Mouse (Mus musculus): Measurements from ENCODE around the gene Pigf. TPM values are rescaled to one million over a fixed set of nuclear protein-coding genes. Genes with fewer than 3 reads are reported as not detected.

Pigf gene
- polyA plus RNA-seq, 1 experiment from 2014 or later, result 15.4 TPM

GRCm38 (mm10) chr17:87055051-87055459 lies 29.8 kb upstream of the Pigf start:
- 0 out of 2 replicates have a peak, but pooled peaks have one; percentile 50 for ATAC-seq (replicated peaks; ENCODE audit: insufficient number of reproducible peaks, insufficient read depth, low FRiP score, low read depth)

GRCm38 (mm10) chr17:87053921-87054320 lies 28.7 kb upstream of the Pigf start:
- no peak overlapping the region for H3K9ac ChIP-seq
- no peaks in the 10 kb centered on the region for H3K9me3 ChIP-seq (replicated peaks)
- WGBS, result 74% methylated on average over 5 of the region's 5 CpGs
- no peaks in the 10 kb centered on the region for H3K36me3 ChIP-seq
- no peak overlapping the region for H3K27ac ChIP-seq
- H3K4me1 ChIP-seq (replicated peaks), result peaks cover 20% of the 10 kb centered on the region
- H3K4me2 ChIP-seq, result no peak overlapping the region
- H3K4me3 ChIP-seq, result no peak overlapping the region
- ATAC-seq (replicated peaks; ENCODE audit: insufficient number of reproducible peaks, insufficient read depth, low FRiP score, low read depth), result no peak
- no peaks in the 10 kb centered on the region for H3K27me3 ChIP-seq

More at GRCm38 (mm10) chr17:87055051-87055459, 29.8 kb upstream of the Pigf start:
- 18% methylated on average over 5 of the region's 5 CpGs for WGBS
- no peak overlapping the region for H3K9ac ChIP-seq
- H3K4me1 ChIP-seq (replicated peaks), result peaks cover 20% of the 10 kb centered on the region
- H3K27ac ChIP-seq, result peak overlapping the region; percentile 71
- no peaks in the 10 kb centered on the region for H3K36me3 ChIP-seq
- no peak overlapping the region for H3K4me3 ChIP-seq
- H3K4me2 ChIP-seq, result peak overlapping the region; percentile 17
- H3K9me3 ChIP-seq (replicated peaks), result no peaks in the 10 kb centered on the region
- H3K27me3 ChIP-seq, result no peaks in the 10 kb centered on the region

- 67% methylated on average over 1 of the region's 1 CpGs for WGBS
Observed at GRCm38 (mm10) chr17:87052432-87052831, 27.2 kb upstream of the Pigf start.

DNA sequence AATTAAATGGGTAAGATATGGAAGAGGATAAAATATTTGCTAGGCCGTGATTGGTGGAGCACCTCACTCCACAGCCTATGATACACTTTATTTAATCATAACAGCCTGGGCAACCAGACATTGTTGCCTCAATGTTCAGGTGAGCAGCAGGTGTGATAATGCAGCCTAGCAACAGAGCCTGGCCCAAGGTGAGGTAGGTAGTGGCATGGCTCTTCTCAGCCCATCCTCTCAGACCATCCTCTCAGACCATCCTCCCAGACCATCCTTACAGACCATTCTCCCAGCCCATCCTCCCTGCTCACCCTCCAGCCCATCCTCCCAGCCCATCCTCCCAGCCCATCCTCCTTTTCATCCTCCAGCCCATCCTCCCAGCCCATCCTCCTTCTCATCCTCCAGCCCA lies 26.4 kb upstream of the Pigf start:
- Histone ChIP-seq H3K27ac (no peak overlapping the region), H3K36me3 (no peaks in the 10 kb centered on the region), H3K9ac (no peak overlapping the region), H3K27me3 (no peaks in the 10 kb centered on the region), H3K4me2 (no peak overlapping the region), H3K4me1 (replicated peaks) (peaks cover 15% of the 10 kb centered on the region), H3K4me3 (no peak overlapping the region), H3K9me3 (replicated peaks) (no peaks in the 10 kb centered on the region)
- no peak for ATAC-seq (replicated peaks; ENCODE audit: insufficient number of reproducible peaks, insufficient read depth, low FRiP score, low read depth)
- 83% methylated on average over 1 of the region's 1 CpGs for WGBS

More at GRCm38 (mm10) chr17:87052432-87052831, 27.2 kb upstream of the Pigf start:
- Histone ChIP-seq H3K4me1 (replicated peaks) (peaks cover 15% of the 10 kb centered on the region), H3K27ac (no peak overlapping the region), H3K27me3 (no peaks in the 10 kb centered on the region), H3K36me3 (no peaks in the 10 kb centered on the region), H3K9ac (no peak overlapping the region), H3K4me2 (no peak overlapping the region), H3K9me3 (replicated peaks) (no peaks in the 10 kb centered on the region), H3K4me3 (no peak overlapping the region)
- ATAC-seq (replicated peaks; ENCODE audit: insufficient number of reproducible peaks, insufficient read depth, low FRiP score, low read depth), result no peak

DNA sequence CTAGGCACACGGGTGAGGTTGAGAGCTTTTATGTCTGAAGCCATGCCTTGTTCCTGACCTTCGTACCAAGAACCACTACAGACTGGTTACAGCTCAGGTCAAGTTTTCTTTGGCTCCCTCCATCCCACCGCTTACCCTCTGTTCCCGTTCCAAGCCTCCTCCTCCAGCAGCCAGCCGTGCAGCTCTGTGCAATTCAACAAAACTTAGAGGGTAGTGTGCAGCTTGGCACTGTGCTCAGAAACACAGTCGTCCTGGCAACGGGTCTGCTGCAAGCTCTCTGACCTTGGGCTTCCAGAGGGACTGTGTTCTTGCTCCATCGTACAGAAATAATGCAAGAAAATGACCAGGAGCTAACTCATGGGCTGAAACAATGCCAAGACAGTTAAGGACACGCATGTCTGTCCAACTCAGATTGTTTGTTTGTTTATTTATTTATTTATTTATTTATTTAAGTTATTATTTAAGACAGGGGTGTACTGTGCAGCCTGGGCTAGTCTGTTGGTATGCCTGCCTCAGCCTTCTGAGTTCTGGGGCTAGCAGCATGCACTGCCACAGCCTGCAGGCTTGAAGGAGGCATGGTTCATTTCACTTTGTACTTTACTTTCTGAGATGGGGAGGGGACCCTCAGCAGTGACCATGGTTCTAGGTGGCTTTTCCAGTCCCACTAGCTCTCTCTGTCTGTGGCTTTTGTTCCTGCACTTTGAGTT lies 25.4 kb upstream of the Pigf start:
- Histone ChIP-seq H3K27ac (no peak overlapping the region), H3K4me2 (no peak overlapping the region), H3K9ac (no peak overlapping the region), H3K9me3 (replicated peaks) (no peaks in the 10 kb centered on the region), H3K36me3 (no peaks in the 10 kb centered on the region), H3K27me3 (no peaks in the 10 kb centered on the region), H3K4me1 (replicated peaks) (peaks cover 11% of the 10 kb centered on the region), H3K4me3 (no peak overlapping the region)
- 44% methylated on average over 9 of the region's 9 CpGs for WGBS
- peak; percentile 47; the same call in 1 of the 2 replicates for ATAC-seq (replicated peaks; ENCODE audit: insufficient number of reproducible peaks, insufficient read depth, low FRiP score, low read depth)

DNA sequence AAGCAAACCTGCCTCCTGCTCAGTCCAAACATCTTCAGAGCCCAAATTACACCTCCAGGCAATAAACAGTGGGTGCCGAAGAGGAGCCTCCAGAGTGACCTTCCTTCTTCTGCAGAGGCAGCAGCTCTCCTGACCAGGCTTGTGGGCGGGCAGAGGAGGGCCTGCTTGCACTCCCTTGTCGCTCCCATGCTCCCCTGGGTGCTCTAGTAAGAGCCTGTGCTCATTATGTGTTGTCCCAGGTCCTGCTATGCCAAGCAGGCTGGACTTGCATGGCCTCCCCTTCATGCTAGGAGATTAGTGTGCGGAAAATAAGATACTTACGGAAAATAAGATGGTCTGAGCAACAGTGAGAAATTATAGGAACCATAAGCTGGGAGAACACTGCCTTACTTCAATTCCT lies 24.5 kb upstream of the Pigf start:
- Histone ChIP-seq H3K9me3 (replicated peaks) (no peaks in the 10 kb centered on the region), H3K4me2 (no peak overlapping the region), H3K27ac (no peak overlapping the region), H3K36me3 (no peaks in the 10 kb centered on the region), H3K4me1 (replicated peaks) (peaks cover 3% of the 10 kb centered on the region), H3K27me3 (no peaks in the 10 kb centered on the region), H3K4me3 (no peak overlapping the region), H3K9ac (no peak overlapping the region)
- ATAC-seq (replicated peaks; ENCODE audit: insufficient number of reproducible peaks, insufficient read depth, low FRiP score, low read depth), result no peak
- WGBS, result 60% methylated on average over 5 of the region's 5 CpGs

DNA sequence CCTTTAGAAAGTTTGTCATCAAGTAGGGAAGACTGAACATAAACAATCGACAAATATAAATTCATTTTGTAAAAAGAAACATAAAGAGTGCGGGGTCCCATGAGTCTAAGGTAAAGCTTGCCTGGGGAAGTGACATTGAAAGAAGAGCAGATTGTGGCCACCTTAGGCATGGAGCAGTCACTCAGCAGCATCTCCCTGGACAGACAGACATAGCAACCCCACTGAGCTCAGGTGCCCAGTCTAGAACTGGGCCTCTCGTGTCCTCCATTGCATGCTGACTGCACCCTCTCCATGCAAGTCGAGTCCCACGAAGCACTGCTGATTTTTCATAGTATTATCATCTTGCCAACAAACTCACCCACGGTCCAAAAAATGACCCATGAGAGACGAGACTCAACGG lies 19.6 kb upstream of the Pigf start:
- H3K36me3 ChIP-seq, result no peaks in the 10 kb centered on the region
- no peak overlapping the region for H3K27ac ChIP-seq
- WGBS, result 79% methylated on average over 8 of the region's 8 CpGs
- no peaks in the 10 kb centered on the region for H3K9me3 ChIP-seq (replicated peaks)
- no peak overlapping the region for H3K4me2 ChIP-seq
- no peaks in the 10 kb centered on the region for H3K27me3 ChIP-seq
- H3K9ac ChIP-seq, result no peak overlapping the region
- ATAC-seq (replicated peaks; ENCODE audit: insufficient number of reproducible peaks, insufficient read depth, low FRiP score, low read depth), result no peak
- H3K4me1 ChIP-seq (replicated peaks), result no peaks in the 10 kb centered on the region
- no peak overlapping the region for H3K4me3 ChIP-seq

DNA sequence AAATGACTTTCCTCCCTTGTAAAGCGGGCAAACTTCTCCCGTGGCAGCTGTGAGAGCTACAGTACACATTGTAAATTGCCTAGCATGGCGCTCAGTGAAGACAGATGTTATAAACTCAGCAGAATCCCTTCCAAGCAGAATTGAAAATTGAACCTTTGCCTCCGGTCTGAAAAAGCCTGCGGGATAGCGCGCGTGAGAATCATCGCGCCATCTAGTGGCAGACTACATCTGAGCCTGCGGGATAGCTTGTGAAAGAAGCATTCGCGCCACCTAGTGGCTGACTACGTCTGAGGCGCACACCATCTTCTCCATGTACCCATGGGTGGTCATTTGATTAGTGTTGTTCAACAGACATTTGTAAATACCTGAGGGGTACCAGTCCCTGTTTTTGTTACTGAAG lies 19.2 kb upstream of the Pigf start:
- 2% methylated on average over 15 of the region's 15 CpGs for whole genome bisulfite sequencing
- H3K27ac ChIP-seq, result no peak overlapping the region
- no peaks in the 10 kb centered on the region for H3K27me3 ChIP-seq
- ATAC-seq (replicated peaks; ENCODE audit: insufficient number of reproducible peaks, insufficient read depth, low FRiP score, low read depth), result 0 out of 2 replicates have a peak, but pooled peaks have one; percentile 27
- no peaks in the 10 kb centered on the region for H3K36me3 ChIP-seq
- no peaks in the 10 kb centered on the region for H3K9me3 ChIP-seq (replicated peaks)
- H3K4me2 ChIP-seq, result 0 out of 2 replicates have a peak overlapping the region, but pooled peaks have one; percentile 23
- no peak overlapping the region for H3K4me3 ChIP-seq
- no peaks in the 10 kb centered on the region for H3K4me1 ChIP-seq (replicated peaks)
- H3K9ac ChIP-seq, result no peak overlapping the region

GRCm38 (mm10) chr17:87041739-87042138 lies 16.5 kb upstream of the Pigf start:
- Histone ChIP-seq H3K27ac (no peak overlapping the region), H3K36me3 (peaks cover 6% of the 10 kb centered on the region; the same call in 1 of the 2 replicates), H3K9me3 (replicated peaks) (no peaks in the 10 kb centered on the region), H3K4me2 (no peak overlapping the region), H3K4me1 (replicated peaks) (no peaks in the 10 kb centered on the region), H3K4me3 (no peak overlapping the region), H3K9ac (no peak overlapping the region), H3K27me3 (no peaks in the 10 kb centered on the region)
- no peak for ATAC-seq (replicated peaks; ENCODE audit: insufficient number of reproducible peaks, insufficient read depth, low FRiP score, low read depth)
- 54% methylated on average over 19 of the region's 19 CpGs for WGBS

DNA sequence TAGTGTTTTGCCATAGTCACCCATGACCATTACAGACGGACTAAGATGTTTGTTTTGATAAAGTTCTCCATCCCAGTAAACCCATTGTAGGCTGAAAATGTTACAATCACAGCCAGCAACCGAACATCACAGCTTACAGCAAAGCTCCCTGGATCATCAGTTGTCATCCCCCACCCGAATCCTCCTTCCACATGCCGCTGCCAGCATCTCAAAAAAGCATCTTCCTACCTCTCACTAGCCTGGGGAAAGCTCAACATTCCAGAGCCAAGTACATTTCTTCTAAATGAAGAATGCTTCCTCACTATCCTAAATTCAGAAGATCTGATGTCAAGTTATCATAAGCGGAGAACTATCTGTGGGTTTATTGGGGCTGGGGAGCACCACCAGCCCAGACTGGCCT lies 13.3 kb upstream of the Pigf start:
- Histone ChIP-seq H3K36me3 (peaks cover 21% of the 10 kb centered on the region; the same call in 1 of the 2 replicates), H3K4me3 (no peak overlapping the region), H3K4me2 (no peak overlapping the region), H3K9ac (no peak overlapping the region), H3K27ac (no peak overlapping the region), H3K9me3 (replicated peaks) (no peaks in the 10 kb centered on the region), H3K27me3 (no peaks in the 10 kb centered on the region), H3K4me1 (replicated peaks) (no peaks in the 10 kb centered on the region)
- ATAC-seq (replicated peaks; ENCODE audit: insufficient number of reproducible peaks, insufficient read depth, low FRiP score, low read depth), result no peak
- WGBS, result 85% methylated on average over 5 of the region's 5 CpGs

- no peak overlapping the region for H3K27ac ChIP-seq
- no peaks in the 10 kb centered on the region for H3K4me1 ChIP-seq (replicated peaks)
- peaks cover 28% of the 10 kb centered on the region; the same call in 1 of the 2 replicates for H3K36me3 ChIP-seq
- no peak overlapping the region for H3K4me2 ChIP-seq
- WGBS, result 54% methylated on average over 10 of the region's 10 CpGs
- ATAC-seq (replicated peaks; ENCODE audit: insufficient number of reproducible peaks, insufficient read depth, low FRiP score, low read depth), result no peak
- H3K27me3 ChIP-seq, result no peaks in the 10 kb centered on the region
- no peak overlapping the region for H3K9ac ChIP-seq
- H3K9me3 ChIP-seq (replicated peaks), result no peaks in the 10 kb centered on the region
- H3K4me3 ChIP-seq, result no peak overlapping the region
Observed at GRCm38 (mm10) chr17:87036141-87037073, 11.2 kb upstream of the Pigf start.
